Mouse (Mus musculus): ENCODE measurements around the gene Spdl1. TPM values are rescaled to one million over a fixed set of nuclear protein-coding genes. Genes with fewer than 3 reads are reported as not detected.

Gene Spdl1
- 2.7 TPM for polyA plus RNA-seq (2017; shearing (Covaris generic))

GRCm38 (mm10) chr11:34833318-34834086, at the start of gene Spdl1:
Gene Spdl1 (minus strand): TSS chr11:34833641.

GRCm38 (mm10) chr11:34783587-34784043, 49.8 kb downstream of the Spdl1 start, which contains the start of gene Dock2:
Gene Dock2 (minus strand): TSS chr11:34783892.

Other genes starting within 250 kb of the Spdl1 start
- gene Dock2, start 49.7 kb downstream of the Spdl1 start, polyA plus RNA-seq (2017; shearing (Covaris generic)): 562 TPM

Measured in effector memory CD4-positive, alpha-beta T cell, adult 5 months (primary cell).